Mouse (Mus musculus) 416B (cell line): ENCODE results near the gene Sycp2l.

Experiments
- DNase-seq: peaks from one replicate; pipeline ENCODE4 v3.0.0; 2011; ENCODE audit warnings: low read depth

Sycp2l gene

DNA sequence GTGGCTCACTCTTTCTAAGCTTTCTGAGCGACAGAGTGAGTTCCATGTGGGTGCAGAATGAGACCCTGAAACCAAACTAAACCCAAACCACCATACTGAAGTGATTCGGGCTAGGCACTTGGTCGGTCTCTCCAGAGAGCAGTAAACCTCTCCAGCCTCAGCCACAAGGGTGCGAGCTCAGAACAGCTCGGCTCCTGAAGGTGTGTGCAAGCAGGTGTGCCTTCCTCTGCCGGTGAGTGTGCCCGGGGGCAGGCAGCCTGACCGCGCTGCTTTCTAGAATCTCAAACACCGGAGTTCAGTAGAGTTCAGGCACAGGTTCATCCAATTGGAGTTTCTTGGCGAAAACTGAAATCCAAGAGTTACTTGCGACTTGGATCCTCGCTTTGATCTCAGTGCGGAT lies at the start of gene Sycp2l:
Gene Sycp2l (plus strand): TSS at position 368 of the 400 bp plus-strand sequence.
- DNase-seq = no peak

- no peak for DNase-seq
Observed at GRCm38 (mm10) chr13:41067618-41068017, 46.5 kb upstream of the Sycp2l start.

DNA sequence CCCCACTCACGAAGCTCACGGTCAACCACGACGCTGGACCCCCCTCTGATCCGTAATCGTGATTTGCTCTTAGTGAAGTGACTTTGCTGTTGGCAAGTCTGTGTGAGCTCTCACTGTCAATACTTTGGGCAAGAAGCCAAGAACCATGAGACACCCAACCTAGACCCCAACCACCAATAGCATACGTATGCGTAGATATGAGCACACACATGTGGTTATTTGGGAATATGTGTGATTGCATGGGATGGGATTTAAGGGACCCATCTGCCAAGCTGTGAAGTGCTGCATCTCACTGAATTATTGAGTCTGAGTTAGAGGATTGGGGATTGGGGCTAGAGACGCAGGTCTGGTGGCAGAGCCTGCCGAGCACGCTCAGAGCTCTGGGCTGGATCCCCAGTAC lies 42.5 kb upstream of the Sycp2l start:
- no peak for DNase-seq

- DNase-seq = peak; percentile 29
Observed at GRCm38 (mm10) chr13:41073819-41074218, 40.3 kb upstream of the Sycp2l start.

DNA sequence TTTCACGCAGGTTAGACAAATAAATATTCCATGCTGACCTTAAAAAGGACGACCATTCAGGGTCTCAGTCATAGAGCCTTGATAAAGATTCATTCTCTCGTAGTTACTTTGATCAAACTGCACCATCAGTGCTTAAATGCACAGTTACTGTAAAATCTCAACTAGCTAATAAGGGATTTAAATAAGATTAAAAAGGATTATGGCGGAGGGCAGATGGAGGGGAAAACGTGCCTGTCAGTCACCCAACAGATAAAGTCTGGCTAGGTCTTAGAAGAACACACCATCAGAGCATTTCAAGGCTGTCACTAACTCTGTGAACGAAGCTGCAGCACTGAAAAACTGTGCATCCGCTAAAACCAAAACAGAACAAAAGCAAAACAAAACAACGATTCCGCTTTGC lies 36.2 kb upstream of the Sycp2l start:
- DNase-seq = no peak

GRCm38 (mm10) chr13:41078690-41079420 lies 35.3 kb upstream of the Sycp2l start:
- no peak for DNase-seq

- DNase-seq = no peak
Observed at GRCm38 (mm10) chr13:41079421-41079780, 34.7 kb upstream of the Sycp2l start, which contains the start of gene Mak. Gene Mak, minus strand, starts transcription at chr13:41079706.

DNA sequence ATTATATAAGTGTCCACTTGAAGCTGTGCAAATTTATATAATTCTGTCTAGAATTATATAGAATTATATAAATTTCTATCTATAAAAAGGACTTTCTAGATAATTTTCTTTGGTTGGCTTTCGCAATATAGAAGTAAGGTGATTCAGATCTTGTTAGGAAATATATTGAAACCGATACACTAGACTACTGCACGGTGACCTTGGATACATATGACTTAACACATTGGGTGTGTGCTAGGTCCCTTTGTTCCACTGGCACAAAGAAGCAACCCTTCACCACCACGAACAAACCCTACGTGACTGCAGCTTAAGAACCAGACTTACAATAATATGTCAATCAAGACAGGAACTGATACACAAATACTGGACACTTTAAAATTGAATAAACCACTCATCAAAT lies 34.2 kb upstream of the Sycp2l start:
- peak; percentile 61 for DNase-seq

- no peak for DNase-seq
Observed at GRCm38 (mm10) chr13:41080700-41081099, 33.4 kb upstream of the Sycp2l start.

GRCm38 (mm10) chr13:41084521-41084920 lies 29.6 kb upstream of the Sycp2l start:
- DNase-seq = peak; percentile 58

GRCm38 (mm10) chr13:41085140-41085539 lies 29.0 kb upstream of the Sycp2l start:
- peak; percentile 57 for DNase-seq

GRCm38 (mm10) chr13:41088746-41089145 lies 25.4 kb upstream of the Sycp2l start:
- DNase-seq = no peak

DNA sequence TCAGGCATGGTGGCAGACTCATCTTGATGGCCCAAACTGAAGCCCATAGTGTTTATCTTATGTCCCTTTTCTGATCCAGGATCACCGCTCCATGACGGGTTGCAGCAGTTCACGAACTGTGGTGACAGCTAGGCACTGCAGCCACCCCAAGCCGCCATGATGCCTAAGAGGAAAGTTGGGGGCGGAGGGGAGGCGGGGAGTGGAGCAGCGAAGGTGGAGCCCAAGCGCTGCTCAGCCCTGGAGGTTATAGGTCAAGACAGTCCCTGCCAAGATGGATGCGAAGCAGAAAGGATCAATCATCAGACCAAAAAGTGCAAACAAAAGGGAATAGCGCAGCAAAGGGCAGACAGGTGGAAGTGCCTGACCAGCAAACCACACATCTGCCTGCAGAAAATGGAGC lies 22.8 kb upstream of the Sycp2l start:
- DNase-seq = no peak

GRCm38 (mm10) chr13:41094160-41094559 lies 19.9 kb upstream of the Sycp2l start:
- DNase-seq = no peak

- DNase-seq = no peak
Observed at GRCm38 (mm10) chr13:41097324-41098058, 16.6 kb upstream of the Sycp2l start.

DNA sequence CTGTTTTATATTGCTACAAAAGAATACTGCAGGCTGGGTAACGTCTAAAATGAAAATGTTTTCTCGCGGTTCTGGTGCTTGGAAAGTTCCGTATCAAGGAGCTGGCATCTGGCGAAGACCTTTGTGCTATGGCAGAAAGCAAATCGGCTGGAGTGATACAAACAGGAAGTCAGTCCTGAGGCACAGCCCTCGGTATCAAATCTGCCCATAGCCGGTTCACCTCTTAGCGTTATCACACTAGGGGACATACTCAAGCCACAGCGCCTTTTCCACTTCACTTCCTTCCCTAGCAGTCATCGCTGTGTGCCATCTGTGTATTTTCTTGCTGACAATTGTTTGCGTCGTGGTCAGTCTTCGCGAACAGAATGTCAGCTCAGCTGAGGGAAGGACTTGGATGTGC lies 15.8 kb upstream of the Sycp2l start:
- DNase-seq = no peak

- no peak for DNase-seq
Observed at GRCm38 (mm10) chr13:41100031-41100430, 14.1 kb upstream of the Sycp2l start.

- DNase-seq = no peak
Observed at GRCm38 (mm10) chr13:41103841-41104525, 10.1 kb upstream of the Sycp2l start.

GRCm38 (mm10) chr13:41105541-41105940 lies 8.6 kb upstream of the Sycp2l start:
- DNase-seq = no peak

DNA sequence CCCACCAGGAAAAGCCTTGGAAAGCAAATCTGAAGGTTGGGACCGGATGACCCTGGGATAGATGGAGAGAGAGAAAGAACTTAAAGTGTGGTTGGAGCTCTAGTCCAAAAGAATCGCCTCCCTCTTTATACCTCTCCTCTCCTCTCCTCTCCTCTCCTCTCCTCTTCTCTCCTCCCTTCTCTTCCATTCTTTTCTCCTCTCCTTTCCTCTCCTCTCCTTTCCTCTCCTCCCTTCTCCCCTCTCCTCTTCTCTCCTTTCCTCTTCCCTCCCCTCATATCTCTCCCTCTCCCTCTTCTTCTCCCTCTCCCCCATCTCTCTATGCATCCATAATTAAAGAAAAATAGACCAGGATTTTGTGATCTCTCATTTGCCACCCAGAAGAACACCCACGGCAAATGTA lies 3.2 kb upstream of the Sycp2l start, which contains the start of gene Gcm2:
Gene Gcm2 (minus strand): TSS at position 101 of the 400 bp plus-strand sequence.
- DNase-seq = no peak

- DNase-seq = peak; percentile 25
Observed at GRCm38 (mm10) chr13:41119152-41119945, 5.2 kb downstream of the Sycp2l start.

DNA sequence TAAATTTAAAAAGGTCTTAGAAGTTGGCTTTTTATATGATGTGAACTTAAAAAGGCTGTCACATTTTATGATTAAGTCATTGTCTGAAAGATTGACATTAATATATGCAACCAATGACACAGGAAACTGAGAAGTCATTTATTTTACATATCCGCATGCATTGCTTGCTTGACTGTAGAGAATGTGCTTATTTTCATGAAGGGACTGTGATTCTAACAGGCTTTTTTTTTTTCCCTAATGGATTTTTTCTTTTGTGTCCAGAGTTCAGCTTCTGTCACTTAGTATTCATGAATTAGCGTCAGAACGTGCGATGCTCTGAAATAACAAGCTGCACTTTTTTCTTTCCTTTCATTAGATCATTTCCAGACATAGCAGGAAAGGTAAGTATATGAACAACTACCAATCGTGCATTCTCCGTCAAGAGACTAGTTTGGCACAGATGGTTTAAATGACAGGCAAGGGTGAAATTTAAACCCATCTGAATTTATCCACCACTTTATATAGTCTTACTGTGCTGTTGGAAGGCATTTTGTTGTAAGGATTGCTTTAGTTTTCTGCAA lies 9.6 kb downstream of the Sycp2l start:
- DNase-seq = no peak
